Mouse (Mus musculus): Measurements from ENCODE around the gene Micall2.
"Not testable (repeated sequence)": the region's sequence is repeated elsewhere in the genome, so short reads cannot be mapped to it uniquely, and the experiment has no call there.

The Micall2 gene

GRCm38 (mm10) chr5:139727261-139727660 is 8.9 kb downstream of the Micall2 start:
- peak; percentile 4 for DNase-seq

GRCm38 (mm10) chr5:139726186-139726585 is 9.9 kb downstream of the Micall2 start:
- peak; percentile 2 for DNase-seq

GRCm38 (mm10) chr5:139724336-139725116 is 11.6 kb downstream of the Micall2 start:
- DNase-seq, result no peak

GRCm38 (mm10) chr5:139723113-139723512 is 13.0 kb downstream of the Micall2 start:
- no peak for DNase-seq

- DNase-seq, result no peak
These were observed 13.4 kb downstream of the Micall2 start for GRCm38 (mm10) chr5:139722709-139723108.

GRCm38 (mm10) chr5:139718949-139719348 is 17.2 kb downstream of the Micall2 start:
- DNase-seq, result no peak

- no peak for DNase-seq
These were observed 17.6 kb downstream of the Micall2 start for GRCm38 (mm10) chr5:139718540-139718939.

GRCm38 (mm10) chr5:139717723-139718122 is 18.4 kb downstream of the Micall2 start:
- peak; percentile 57 for DNase-seq

GRCm38 (mm10) chr5:139706496-139706895 is 29.6 kb downstream of the Micall2 start:
- DNase-seq, result no peak

- peak; percentile 79 for DNase-seq
These were observed 33.2 kb downstream of the Micall2 start for GRCm38 (mm10) chr5:139702905-139703304.

- DNase-seq, result no peak
These were observed 33.9 kb downstream of the Micall2 start for GRCm38 (mm10) chr5:139702236-139702635.

- DNase-seq, result no peak
These were observed 39.2 kb downstream of the Micall2 start for GRCm38 (mm10) chr5:139696954-139697353.

GRCm38 (mm10) chr5:139695876-139696275 is 40.3 kb downstream of the Micall2 start:
- DNase-seq, result not testable (repeated sequence)

GRCm38 (mm10) chr5:139694989-139695571 is 41.1 kb downstream of the Micall2 start:
- no peak for DNase-seq

GRCm38 (mm10) chr5:139694292-139694988 is 41.7 kb downstream of the Micall2 start:
- no peak for DNase-seq

- DNase-seq, result no peak
These were observed 45.3 kb downstream of the Micall2 start for GRCm38 (mm10) chr5:139690791-139691190.

- DNase-seq, result no peak
These were observed 47.8 kb downstream of the Micall2 start for GRCm38 (mm10) chr5:139688356-139688755.

- DNase-seq, result peak; percentile 82
These were observed 48.5 kb downstream of the Micall2 start for GRCm38 (mm10) chr5:139687646-139688045.

- peak; percentile 26 for DNase-seq
These were observed 49.4 kb downstream of the Micall2 start for GRCm38 (mm10) chr5:139686530-139687249.

GRCm38 (mm10) chr5:139683228-139683627 is 52.9 kb downstream of the Micall2 start:
- no peak for DNase-seq

GRCm38 (mm10) chr5:139682631-139682977 is 53.5 kb downstream of the Micall2 start:
- DNase-seq, result no peak

GRCm38 (mm10) chr5:139681832-139682630 is 54.1 kb downstream of the Micall2 start:
- no peak for DNase-seq

GRCm38 (mm10) chr5:139675707-139675967 is 60.5 kb downstream of the Micall2 start:
- DNase-seq, result no peak

All from thymus, postnatal 4 days (tissue).